Mouse (Mus musculus): ENCODE data around the gene Snx29.
A peak's percentile ranks its signal among the peaks of the same experiment; 100 is the strongest.

The Snx29 gene

GRCm38 (mm10) chr16:11694386-11694785 lies 371.7 kb downstream of the Snx29 start:
- no peak for DNase-seq

- no peak for DNase-seq
Observed at GRCm38 (mm10) chr16:11696767-11697166, 374.1 kb downstream of the Snx29 start.

GRCm38 (mm10) chr16:11697710-11698357 lies 375.1 kb downstream of the Snx29 start:
- peak; percentile 19 for DNase-seq

GRCm38 (mm10) chr16:11701579-11701978 lies 378.9 kb downstream of the Snx29 start:
- DNase-seq = no peak

- no peak for DNase-seq
Observed at GRCm38 (mm10) chr16:11704096-11704495, 381.4 kb downstream of the Snx29 start.

GRCm38 (mm10) chr16:11705456-11705855 lies 382.7 kb downstream of the Snx29 start:
- DNase-seq = no peak

GRCm38 (mm10) chr16:11708097-11708496 lies 385.4 kb downstream of the Snx29 start:
- no peak for DNase-seq

GRCm38 (mm10) chr16:11709382-11709781 lies 386.7 kb downstream of the Snx29 start:
- no peak for DNase-seq

GRCm38 (mm10) chr16:11709999-11710667 lies 387.4 kb downstream of the Snx29 start:
- no peak for DNase-seq

- no peak for DNase-seq
Observed at GRCm38 (mm10) chr16:11713265-11713865, 390.7 kb downstream of the Snx29 start.

GRCm38 (mm10) chr16:11716932-11717331 lies 394.2 kb downstream of the Snx29 start:
- DNase-seq = no peak

- no peak for DNase-seq
Observed at GRCm38 (mm10) chr16:11725901-11726300, 403.2 kb downstream of the Snx29 start.

- no peak for DNase-seq
Observed at GRCm38 (mm10) chr16:11727331-11727730, 404.6 kb downstream of the Snx29 start.

GRCm38 (mm10) chr16:11728131-11728530 lies 405.4 kb downstream of the Snx29 start:
- DNase-seq = no peak

- no peak for DNase-seq
Observed at GRCm38 (mm10) chr16:11728627-11729026, 405.9 kb downstream of the Snx29 start.

- DNase-seq = no peak
Observed at GRCm38 (mm10) chr16:11729111-11729510, 406.4 kb downstream of the Snx29 start.

GRCm38 (mm10) chr16:11729815-11730214 lies 407.1 kb downstream of the Snx29 start:
- no peak for DNase-seq

GRCm38 (mm10) chr16:11731014-11731535 lies 408.4 kb downstream of the Snx29 start:
- no peak for DNase-seq

GRCm38 (mm10) chr16:11738341-11738740 lies 415.6 kb downstream of the Snx29 start:
- no peak for DNase-seq

GRCm38 (mm10) chr16:11741951-11742350 lies 419.2 kb downstream of the Snx29 start:
- no peak for DNase-seq

- DNase-seq = no peak
Observed at GRCm38 (mm10) chr16:11742351-11742750, 419.6 kb downstream of the Snx29 start.

- no peak for DNase-seq
Observed at GRCm38 (mm10) chr16:11743013-11743412, 420.3 kb downstream of the Snx29 start.

- DNase-seq = no peak
Observed at GRCm38 (mm10) chr16:11743724-11744123, 421.0 kb downstream of the Snx29 start.

- no peak for DNase-seq
Observed at GRCm38 (mm10) chr16:11746036-11746435, 423.3 kb downstream of the Snx29 start.

All from lung, postnatal 36 days (tissue).